Comparison of ENCODE assay signal across 25 mouse cellular contexts in genomic region chr10:94411594-94411993, GRCm38 (mm10).
"Had no signal": no experiment of that assay in that cellular context is flagged by ENCODE, and none has a peak within 500 bp of the region (broad histone marks: within the 10 kb centered on the region; RNA-seq: fewer than 3 reads in every experiment).

No protein-coding gene starts in this region.

- H3K9ac ChIP-seq: heart, embryonic 12.5 days; hindbrain, embryonic 12.5 days; hindbrain, embryonic 14.5 days; intestine, embryonic 15.5 days; limb, embryonic 12.5 days had no signal

- H3K4me2 ChIP-seq: heart, embryonic 12.5 days; hindbrain, embryonic 12.5 days; hindbrain, embryonic 14.5 days; intestine, embryonic 15.5 days; limb, embryonic 12.5 days; liver, embryonic 11.5 days had no signal

- DNase-seq: gastrocnemius, postnatal 14 days; gastrocnemius, postnatal 36 days; heart, adult 11 months; heart, adult 2 months; heart, postnatal 10 days; heart, postnatal 4 days; kidney, adult 18-20 months; kidney, adult 8-10 months; kidney, postnatal 10 days; kidney, postnatal 25 days; kidney, postnatal 4 days; liver had no signal

- H3K36me3 ChIP-seq: heart, embryonic 10.5 days; heart, embryonic 12.5 days; hindbrain, embryonic 10.5 days; hindbrain, embryonic 12.5 days; intestine, embryonic 15.5 days; limb, embryonic 12.5 days had no signal

- H3K27me3 ChIP-seq: heart, embryonic 12.5 days; hindbrain, embryonic 12.5 days; intestine, embryonic 15.5 days had no signal

- H3K27ac ChIP-seq: heart, adult 2 months; heart, embryonic 10.5 days; hindbrain, embryonic 10.5 days; hindbrain, embryonic 12.5 days; hindbrain, embryonic 14.5 days; intestine, embryonic 15.5 days; layer of hippocampus, adult 2 months; left cerebral cortex, adult 2 months; limb, embryonic 12.5 days had no signal

- ATAC-seq: hindbrain, embryonic 16.5 days; inflammation-experienced regulatory T-cells, adult 6 months; intestine, embryonic 15.5 days; intestine, postnatal 0 days had no signal

- H3K9me3 ChIP-seq: heart, embryonic 10.5 days; heart, embryonic 12.5 days; hindbrain, embryonic 10.5 days; hindbrain, embryonic 12.5 days; intestine, embryonic 15.5 days; limb, embryonic 12.5 days had no signal

- H3K4me3 ChIP-seq: heart, adult 2 months; heart, embryonic 10.5 days; heart, embryonic 12.5 days; hindbrain, embryonic 10.5 days; hindbrain, embryonic 12.5 days; intestine, embryonic 15.5 days; layer of hippocampus, adult 2 months; left cerebral cortex, adult 2 months; limb, embryonic 12.5 days had no signal
